Mouse (Mus musculus) cerebellum, adult 9-11 months (tissue): ENCODE results near the gene Abcc4.
"Not testable (repeated sequence)": the region's sequence is repeated elsewhere in the genome, so short reads cannot be mapped to it uniquely, and the experiment has no call there.

Experiments used
- DNase-seq: peaks from one replicate; pipeline ENCODE4 v3.0.0; 2022

The Abcc4 gene

DNA sequence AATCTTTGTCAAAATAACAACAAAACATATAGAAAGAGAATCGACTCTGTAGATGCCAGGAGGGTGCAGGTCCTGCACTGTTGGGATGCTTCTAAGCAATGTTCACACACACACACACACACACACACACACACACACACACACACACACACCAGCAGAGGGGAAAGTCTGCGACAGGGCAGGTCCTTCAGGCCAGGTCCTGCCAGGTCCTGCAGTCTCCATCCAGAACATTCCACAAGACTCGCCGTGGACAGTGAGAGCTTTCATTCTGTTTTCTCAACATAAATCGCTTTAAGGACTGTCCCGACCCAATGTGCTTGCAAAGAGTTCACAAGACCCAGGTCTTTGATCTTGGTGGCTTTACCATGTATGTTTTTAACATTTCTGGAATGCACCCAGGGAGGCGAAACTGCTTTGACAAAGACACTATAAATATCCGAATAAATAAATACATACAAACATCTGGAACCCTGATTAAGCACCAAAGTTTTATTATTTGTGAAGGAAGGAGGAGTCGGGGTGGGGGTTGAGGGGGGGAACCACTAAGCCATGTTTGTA, 133.3 kb downstream of the Abcc4 start:
- no peak for DNase-seq

DNA sequence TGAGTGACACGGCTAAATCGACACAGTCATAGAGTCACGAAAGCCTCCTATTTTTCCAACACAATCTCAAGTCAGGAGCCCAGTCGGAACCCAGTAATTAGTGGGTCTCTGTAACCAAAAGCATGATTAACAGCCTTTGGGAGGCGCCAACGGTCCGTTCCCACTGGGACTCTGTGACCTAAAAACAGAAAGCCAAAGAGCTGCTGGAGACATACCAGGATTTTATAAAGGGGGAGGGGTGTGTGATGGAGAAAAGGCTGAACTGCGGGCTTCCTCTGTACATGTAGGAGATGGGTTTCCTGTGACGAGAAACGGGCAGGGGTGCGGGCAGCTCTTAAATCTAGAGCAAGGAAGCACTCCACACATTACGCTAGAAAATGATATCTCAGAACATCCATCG, 136.4 kb downstream of the Abcc4 start:
- no peak for DNase-seq

GRCm38 (mm10) chr14:118568116-118568673, 137.8 kb downstream of the Abcc4 start:
- DNase-seq = no peak

DNA sequence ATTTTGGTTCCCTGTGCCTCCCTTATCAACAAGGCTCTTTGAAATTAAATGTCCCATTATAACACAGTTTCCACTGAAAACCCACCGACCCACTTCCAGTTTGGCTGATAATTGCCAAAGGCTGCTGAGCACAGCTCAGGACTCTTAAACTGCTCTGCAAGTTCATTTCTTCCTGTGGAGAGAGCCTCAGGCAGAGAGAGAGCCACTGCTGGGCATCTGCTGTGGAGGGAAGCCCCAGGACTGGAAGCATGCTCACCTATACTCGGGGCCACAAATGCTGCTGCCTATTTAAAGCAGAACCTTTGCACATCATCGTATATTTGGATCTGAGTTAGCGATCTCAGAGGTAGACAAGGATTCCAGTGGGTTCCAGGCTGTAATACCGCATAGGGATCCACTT, 139.2 kb downstream of the Abcc4 start:
- no peak for DNase-seq

DNA sequence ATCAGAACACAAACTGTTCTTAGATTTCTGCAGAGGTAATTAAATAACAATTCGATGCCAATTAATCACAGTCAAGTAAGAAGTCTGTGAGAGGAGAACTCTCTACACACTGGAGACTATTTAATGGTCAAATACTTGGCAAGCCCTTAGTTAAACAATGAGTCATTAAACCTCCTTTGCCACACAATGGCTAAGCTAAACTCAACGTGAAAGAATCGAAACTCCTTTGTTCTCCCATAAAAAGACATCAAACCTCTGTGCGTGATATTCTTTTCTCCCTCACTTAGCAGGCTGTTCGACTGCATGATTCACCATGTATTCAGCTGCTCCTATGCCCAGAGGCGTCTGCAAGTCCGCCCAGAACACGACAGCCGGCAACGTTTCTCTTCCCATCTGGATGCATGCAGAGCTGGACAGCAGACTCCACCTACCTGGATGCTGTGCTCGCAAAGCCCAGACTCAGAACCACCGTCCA, 139.8 kb downstream of the Abcc4 start:
- no peak for DNase-seq

GRCm38 (mm10) chr14:118565696-118566095, 140.3 kb downstream of the Abcc4 start:
- no peak for DNase-seq

DNA sequence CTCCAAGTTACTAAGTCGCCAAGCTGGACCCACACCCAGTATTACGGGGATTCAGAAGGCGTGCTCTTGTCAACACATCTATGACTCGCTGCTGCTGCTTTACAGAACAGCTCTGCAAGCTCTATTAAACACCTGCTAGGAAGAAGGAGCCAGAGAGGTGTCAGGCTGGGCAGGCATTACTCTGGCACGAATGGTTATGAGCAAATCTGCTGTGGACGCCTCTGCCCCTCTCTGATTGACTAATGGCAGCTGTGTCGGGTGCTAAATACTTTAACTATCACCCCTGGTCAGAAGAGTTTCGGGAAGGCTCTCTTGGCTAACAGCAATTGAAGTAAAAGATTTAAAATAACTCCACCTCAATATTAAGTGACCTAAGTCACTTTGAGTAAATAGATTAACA, 142.4 kb downstream of the Abcc4 start:
- DNase-seq = no peak

GRCm38 (mm10) chr14:118552901-118553475, 153.0 kb downstream of the Abcc4 start:
- DNase-seq = peak; percentile 31

GRCm38 (mm10) chr14:118552390-118552789, 153.6 kb downstream of the Abcc4 start:
- no peak for DNase-seq

GRCm38 (mm10) chr14:118551725-118552285, 154.2 kb downstream of the Abcc4 start:
- DNase-seq = no peak

GRCm38 (mm10) chr14:118551061-118551724, 154.8 kb downstream of the Abcc4 start:
- no peak for DNase-seq

DNA sequence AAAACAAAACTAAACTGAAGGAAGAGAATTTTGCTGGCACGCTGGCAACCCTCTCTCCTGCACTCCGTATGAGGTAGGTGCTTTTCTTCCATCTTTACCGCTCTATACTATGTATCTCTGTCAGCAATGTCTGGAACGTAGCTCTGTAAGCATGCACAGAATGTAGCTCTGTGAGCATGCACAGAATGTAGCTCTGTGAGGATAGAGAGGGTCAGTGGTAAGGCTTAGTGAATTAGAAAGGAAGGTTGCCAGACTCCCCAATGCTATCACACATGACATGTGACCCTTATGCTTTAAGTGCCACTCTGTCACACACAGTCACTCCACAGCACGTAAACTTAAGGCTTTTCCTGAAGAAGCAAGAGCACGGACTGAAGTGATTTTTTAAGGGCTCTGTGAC, 161.5 kb downstream of the Abcc4 start:
- no peak for DNase-seq

DNA sequence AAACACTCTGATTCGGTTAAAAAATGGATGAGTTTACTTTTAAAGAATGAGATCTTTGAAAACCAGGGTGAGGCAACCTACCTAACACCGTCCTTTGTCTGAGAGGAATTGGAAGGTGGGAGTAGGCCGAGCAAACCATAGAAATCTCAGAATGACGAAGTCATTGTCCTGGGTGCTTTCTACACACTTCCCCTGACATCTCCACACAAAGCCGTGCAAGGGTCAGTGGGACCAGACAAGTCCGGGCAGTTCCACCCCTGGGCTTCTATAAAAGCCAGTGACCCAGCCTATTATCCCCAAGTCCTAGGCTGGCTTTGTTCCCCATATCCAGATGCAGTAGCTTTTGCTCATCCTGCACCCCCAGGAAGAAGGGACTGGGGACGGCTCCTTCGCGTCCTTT, 163.1 kb downstream of the Abcc4 start:
- no peak for DNase-seq

DNA sequence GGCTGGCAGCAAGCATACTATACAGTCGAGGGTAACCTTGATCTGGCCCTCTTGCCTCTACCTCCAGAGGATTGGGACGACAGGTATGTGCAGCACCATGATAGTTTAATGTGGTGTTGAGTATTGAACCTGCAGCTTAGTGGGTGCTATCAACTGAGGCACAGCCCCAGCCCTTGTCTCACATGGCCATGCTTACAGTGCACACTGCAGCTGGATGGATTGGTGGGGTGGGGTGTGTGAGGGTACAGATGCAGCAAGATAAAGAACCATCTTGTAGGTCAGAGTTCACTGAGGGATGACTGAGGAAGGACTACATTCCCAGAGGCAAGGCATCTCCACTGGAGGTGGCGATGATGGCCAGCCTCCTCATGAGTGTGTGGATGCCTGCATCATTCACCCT, 174.5 kb downstream of the Abcc4 start:
- no peak for DNase-seq

DNA sequence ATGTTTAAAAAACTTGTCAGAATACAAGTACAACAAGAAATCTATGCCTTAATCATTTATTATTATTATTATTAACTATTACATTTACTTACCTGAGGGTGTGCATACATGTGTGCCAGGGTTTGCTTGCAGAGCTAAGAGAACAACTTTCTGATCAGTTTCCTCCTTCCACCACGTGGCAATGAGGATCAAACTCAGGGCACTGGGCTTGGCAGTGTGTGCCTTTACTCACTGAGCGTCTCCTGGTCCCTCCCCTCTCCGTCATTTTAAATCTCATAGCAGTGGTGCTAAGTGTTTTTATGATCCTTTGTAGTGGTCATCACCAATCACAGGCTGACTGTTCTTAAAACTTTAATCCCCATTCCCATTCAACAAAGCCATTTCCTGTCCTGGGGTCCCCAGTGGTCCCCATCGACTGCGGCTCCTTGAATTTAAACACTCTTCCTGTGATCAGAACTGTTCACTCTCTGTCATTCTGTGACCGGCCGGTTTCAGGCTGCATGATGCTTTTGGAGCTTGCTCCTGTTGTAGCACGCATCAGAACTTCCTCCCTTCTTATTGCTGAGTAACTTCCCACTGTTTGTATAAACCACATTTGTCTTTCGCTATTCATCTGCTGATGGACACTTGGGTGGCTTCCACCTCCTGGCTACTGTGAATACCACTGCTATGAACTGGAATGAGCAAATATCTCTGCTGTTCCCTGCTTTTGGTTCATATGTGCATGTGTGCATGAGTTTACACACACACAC, 191.6 kb downstream of the Abcc4 start:
- DNase-seq = no peak

DNA sequence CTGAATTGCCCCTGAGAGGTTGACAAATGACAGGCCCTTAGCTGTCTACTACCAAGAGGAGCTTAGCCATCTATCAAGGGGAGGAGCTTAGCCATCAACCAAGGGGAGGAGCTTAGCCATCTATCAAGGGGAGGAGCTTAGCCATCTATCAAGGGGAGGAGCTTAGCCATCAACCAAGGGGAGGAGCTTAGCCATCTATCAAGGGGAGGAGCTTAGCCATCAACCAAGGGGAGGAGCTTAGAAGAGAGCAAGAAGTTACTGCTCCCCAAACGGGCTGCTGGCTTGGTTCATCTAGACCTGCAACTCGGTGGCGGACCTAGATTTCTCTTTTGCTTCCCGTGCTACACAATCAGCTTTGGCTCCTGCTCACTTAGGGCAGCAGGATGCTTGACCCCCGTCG, 194.3 kb downstream of the Abcc4 start:
- not testable (repeated sequence) for DNase-seq

- DNase-seq = no peak
Observed at GRCm38 (mm10) chr14:118510793-118511192, 195.2 kb downstream of the Abcc4 start.

DNA sequence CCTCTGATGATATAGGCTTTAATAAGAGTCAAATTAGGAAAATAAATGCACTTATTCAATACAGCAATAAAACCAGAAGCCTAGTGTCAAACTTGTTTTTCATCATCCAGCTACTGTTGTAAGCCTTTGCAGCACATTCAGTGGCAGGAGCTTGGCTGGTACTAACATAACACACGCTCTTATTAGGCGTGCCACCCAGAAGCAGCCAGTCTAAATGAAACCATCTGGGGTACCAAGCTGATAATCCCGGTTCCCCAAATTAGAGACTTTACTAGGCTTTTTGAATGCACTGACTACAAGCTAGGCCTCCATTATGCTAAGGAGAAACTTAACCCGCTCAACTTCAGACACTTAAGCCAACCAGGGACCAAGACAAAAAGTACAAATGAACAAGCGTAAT, 195.8 kb downstream of the Abcc4 start:
- DNase-seq = no peak

GRCm38 (mm10) chr14:118507829-118508228, 198.2 kb downstream of the Abcc4 start:
- DNase-seq = no peak

DNA sequence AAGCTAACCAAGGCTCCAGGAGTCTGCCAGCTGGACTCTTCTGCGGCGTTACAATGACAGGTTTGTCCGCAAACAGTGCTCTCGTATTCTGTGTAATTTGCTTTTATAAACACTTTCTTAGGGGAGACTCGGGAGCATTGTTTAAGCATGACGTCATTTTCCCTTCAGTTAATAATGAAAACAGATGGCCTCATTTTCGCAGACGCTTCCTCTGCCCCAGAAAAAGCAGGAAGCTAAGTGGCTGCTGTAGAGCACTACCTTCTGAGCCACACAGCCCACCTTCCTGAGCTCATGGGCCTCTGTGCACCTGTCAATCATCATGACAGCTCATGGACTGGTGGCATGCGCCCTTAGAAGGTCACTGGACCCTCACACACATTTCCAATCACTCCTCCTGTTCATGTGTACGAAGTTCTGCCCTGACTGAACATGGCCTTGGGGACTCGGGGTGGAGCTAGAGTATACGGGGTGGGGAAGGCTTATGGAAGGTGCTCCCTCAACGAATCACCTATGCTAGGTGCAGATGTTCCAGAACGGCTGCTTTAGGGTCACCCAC, 199.3 kb downstream of the Abcc4 start:
- no peak for DNase-seq

- no peak for DNase-seq
Observed at GRCm38 (mm10) chr14:118496767-118497166, 209.3 kb downstream of the Abcc4 start.

GRCm38 (mm10) chr14:118495458-118495857, 210.6 kb downstream of the Abcc4 start:
- no peak for DNase-seq

DNA sequence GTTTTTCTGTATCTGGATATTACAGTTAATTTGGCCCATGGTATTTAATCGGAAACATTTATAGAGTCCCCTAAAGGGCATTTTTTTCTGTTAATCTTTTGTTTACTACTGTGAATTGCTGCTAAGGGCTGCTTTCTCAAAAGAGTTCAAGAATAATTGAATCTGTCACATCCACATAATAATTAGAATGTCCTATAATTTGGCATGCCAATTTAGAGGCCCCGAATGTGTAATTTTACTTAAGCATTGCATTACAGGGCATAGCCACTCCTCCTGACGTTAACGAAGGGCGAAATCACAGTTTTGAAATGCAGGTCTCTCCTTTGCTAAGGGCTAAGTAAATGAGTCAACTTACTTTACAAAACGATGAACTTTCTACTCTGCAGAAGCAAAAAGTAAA, 214.3 kb downstream of the Abcc4 start:
- DNase-seq = no peak
